ENCODE assay signal across 25 mouse cellular contexts in genomic region chr4:124747851-124748250, GRCm38 (mm10). TPM values are rescaled to one million over a fixed set of nuclear protein-coding genes. Genes with fewer than 3 reads are reported as not detected.
DNase-seq lines count a peak whose midpoint lies in the region; ATAC-seq lines count a peak whose summit lies in the region.
"Had no signal": no experiment of that assay in that cellular context is flagged by ENCODE, and none has a peak within 500 bp of the region (broad histone marks: within the 10 kb centered on the region; RNA-seq: fewer than 3 reads in every experiment).

No protein-coding gene starts in this region.

- H3K27ac ChIP-seq in kidney, embryonic 16.5 days (ENCODE audit: low read length), result no peak overlapping the region
- H3K27ac ChIP-seq in neural tube, embryonic 15.5 days (replicated peaks), result no peak overlapping the region
- H3K27ac ChIP-seq: heart, embryonic 10.5 days; hindbrain, embryonic 15.5 days; left cerebral cortex, adult 2 months; limb, embryonic 15.5 days; macrophage; midbrain, embryonic 10.5 days; neural tube, embryonic 13.5 days had no signal

- no peak overlapping the region for H3K4me2 ChIP-seq in kidney, embryonic 16.5 days (replicated peaks; ENCODE audit: low read depth, low read length)
- H3K4me2 ChIP-seq in neural tube, embryonic 15.5 days, result no peak overlapping the region
- H3K4me2 ChIP-seq: hindbrain, embryonic 15.5 days; limb, embryonic 15.5 days; neural tube, embryonic 13.5 days had no signal

- 56% methylated on average over 4 of the region's 4 CpGs for WGBS in kidney, embryonic 16.5 days
- 68% methylated on average over 4 of the region's 4 CpGs for WGBS in neural tube, embryonic 15.5 days

- DNase-seq in kidney, adult 11 months, result peak; percentile 83
- peak; percentile 13 to 32 for DNase-seq in lung, adult 18-20 months
- DNase-seq in lung, postnatal 10 days, result no peak
- DNase-seq in kidney, adult 8-10 months, result peak; percentile 72 to 84
- peak; percentile 73 to 87 for DNase-seq in kidney, postnatal 36 days
- DNase-seq: adrenal gland, postnatal 14 days; cerebellum, adult 8-10 months; cerebellum, postnatal 36 days; gastrocnemius, postnatal 10 days; heart, postnatal 4 days; left cerebral cortex, postnatal 4 days; thymus, postnatal 14 days had no signal

- peaks cover 11% of the 10 kb centered on the region for H3K4me1 ChIP-seq in kidney, embryonic 16.5 days (ENCODE audit: insufficient read depth, low read length)
- peaks cover 19% of the 10 kb centered on the region for H3K4me1 ChIP-seq in neural tube, embryonic 15.5 days

- no peak; the same call in 1 of the 2 replicates for ATAC-seq in kidney, embryonic 16.5 days (ENCODE audit: low FRiP score, low TSS enrichment)
- no peak for ATAC-seq in inflammation-experienced regulatory T-cells, adult 6 months
- ATAC-seq in neural tube, embryonic 15.5 days (ENCODE audit: low FRiP score), result no peak
- ATAC-seq: forebrain, embryonic 14.5 days; midbrain, embryonic 16.5 days had no signal

- H3K9ac ChIP-seq in kidney, embryonic 16.5 days (replicated peaks; ENCODE audit: low read length), result no peak overlapping the region
- no peak overlapping the region for H3K9ac ChIP-seq in neural tube, embryonic 15.5 days (replicated peaks)
- H3K9ac ChIP-seq: hindbrain, embryonic 15.5 days; limb, embryonic 15.5 days; neural tube, embryonic 13.5 days had no signal

- no peaks in the 10 kb centered on the region for H3K36me3 ChIP-seq in kidney, embryonic 16.5 days (ENCODE audit: insufficient read depth, low read length)
- peaks cover 26% of the 10 kb centered on the region for H3K36me3 ChIP-seq in neural tube, embryonic 15.5 days
- H3K36me3 ChIP-seq: midbrain, embryonic 10.5 days had no signal

- H3K27me3 ChIP-seq in kidney, embryonic 16.5 days (ENCODE audit: insufficient read depth, low read length), result no peaks in the 10 kb centered on the region
- H3K27me3 ChIP-seq in neural tube, embryonic 15.5 days (replicated peaks), result no peaks in the 10 kb centered on the region
- H3K27me3 ChIP-seq: hindbrain, embryonic 15.5 days; limb, embryonic 15.5 days had no signal

- H3K9me3 ChIP-seq in kidney, embryonic 16.5 days (ENCODE audit: low read length), result no peaks in the 10 kb centered on the region
- H3K9me3 ChIP-seq in neural tube, embryonic 15.5 days (replicated peaks), result no peaks in the 10 kb centered on the region
- H3K9me3 ChIP-seq: heart, embryonic 10.5 days; hindbrain, embryonic 15.5 days; limb, embryonic 15.5 days; midbrain, embryonic 10.5 days; neural tube, embryonic 13.5 days had no signal

- no peak overlapping the region for H3K4me3 ChIP-seq in kidney, embryonic 16.5 days (ENCODE audit: low read length)
- no peak overlapping the region for H3K4me3 ChIP-seq in neural tube, embryonic 15.5 days (replicated peaks)
- H3K4me3 ChIP-seq: heart, embryonic 10.5 days; hindbrain, embryonic 15.5 days; left cerebral cortex, adult 2 months; limb, embryonic 15.5 days; midbrain, embryonic 10.5 days; myocyte; neural tube, embryonic 13.5 days had no signal

RNA-seq across cellular contexts. Expression of gene Inpp5b, which starts 6.2 kb away (rescaled TPM):
- polyA plus RNA-seq in kidney, embryonic 16.5 days (2015; fragmentation: Nextera tagmentation; extraction: Ambion mirVana), result 34.7 and 35.0 TPM in 2 replicates
- 100 to 1,000 TPM in 2 of 3 experiments, 10 to 100 TPM in 1; 93.6 to 120 (median 110) TPM for polyA plus RNA-seq in inflammation-experienced regulatory T-cells, adult 6 months (2017; shearing (Covaris generic))
- polyA plus RNA-seq in neural tube, embryonic 15.5 days (2015; fragmentation: Nextera tagmentation; extraction: Ambion mirVana), result 20.6 and 24.9 TPM in 2 replicates

RNA-seq across cellular contexts. Expression of gene Sf3a3, which starts 33.3 kb away (rescaled TPM):
- polyA plus RNA-seq in kidney, embryonic 16.5 days (2015; fragmentation: Nextera tagmentation; extraction: Ambion mirVana), result 162 and 169 TPM in 2 replicates
- polyA plus RNA-seq in inflammation-experienced regulatory T-cells, adult 6 months (2017; shearing (Covaris generic)), result 100 to 1,000 TPM; 106 to 117 (median 115) TPM
- polyA plus RNA-seq in neural tube, embryonic 15.5 days (2015; fragmentation: Nextera tagmentation; extraction: Ambion mirVana), result 88.4 and 105 TPM in 2 replicates

RNA-seq across cellular contexts. Expression of gene Fhl3, which starts 47.4 kb away (rescaled TPM):
- polyA plus RNA-seq in kidney, embryonic 16.5 days (2015; fragmentation: Nextera tagmentation; extraction: Ambion mirVana), result 6.6 and 8.1 TPM in 2 replicates
- polyA plus RNA-seq in inflammation-experienced regulatory T-cells, adult 6 months (2017; shearing (Covaris generic)), result 10 to 100 TPM in 2 of 3 experiments, 1 to 10 TPM in 1; 8.2 to 15.6 (median 13.5) TPM
- polyA plus RNA-seq in neural tube, embryonic 15.5 days (2015; fragmentation: Nextera tagmentation; extraction: Ambion mirVana), result 1.8 and 3.3 TPM in 2 replicates

RNA-seq across cellular contexts. Expression of gene Mtf1, which starts 54.1 kb away (rescaled TPM):
- 13.4 and 14.0 TPM in 2 replicates for polyA plus RNA-seq in kidney, embryonic 16.5 days (2015; fragmentation: Nextera tagmentation; extraction: Ambion mirVana)
- polyA plus RNA-seq in inflammation-experienced regulatory T-cells, adult 6 months (2017; shearing (Covaris generic)), result 10 to 100 TPM; 12.6 to 20.4 (median 16.9) TPM
- 9.8 and 10.2 TPM in 2 replicates for polyA plus RNA-seq in neural tube, embryonic 15.5 days (2015; fragmentation: Nextera tagmentation; extraction: Ambion mirVana)

RNA-seq across cellular contexts. Expression of gene Utp11, which starts 54.5 kb away (rescaled TPM):
- polyA plus RNA-seq in kidney, embryonic 16.5 days (2015; fragmentation: Nextera tagmentation; extraction: Ambion mirVana), result 65.4 and 72.5 TPM in 2 replicates
- 10 to 100 TPM; 84.4 to 92.4 (median 85.0) TPM for polyA plus RNA-seq in inflammation-experienced regulatory T-cells, adult 6 months (2017; shearing (Covaris generic))
- 41.4 and 47.8 TPM in 2 replicates for polyA plus RNA-seq in neural tube, embryonic 15.5 days (2015; fragmentation: Nextera tagmentation; extraction: Ambion mirVana)
